Mouse (Mus musculus): ENCODE measurements around the gene Zdhhc23.

- no peak for TF ChIP-seq CTCF (IDR thresholded peaks at IDR 0.05; ENCODE audit: insufficient read depth, low read length)
- TF ChIP-seq POLR2A (IDR thresholded peaks at IDR 0.05; ENCODE audit: borderline replicate concordance, extremely low read depth, low read depth, low read length): no peak
These were observed 16.3 kb downstream of the Zdhhc23 start for GRCm38 (mm10) chr16:43963291-43963690.

Measured in lung, adult 2 months (tissue).